Mouse (Mus musculus): ENCODE results near the gene Zfp128. TPM values are rescaled to one million over a fixed set of nuclear protein-coding genes. Genes with fewer than 3 reads are reported as not detected.
"Not testable (repeated sequence)": the region's sequence is repeated elsewhere in the genome, so short reads cannot be mapped to it uniquely, and the experiment has no call there.

Gene Zfp128
- polyA plus RNA-seq, 2 experiments = 0.39 to 0.49 TPM

GRCm38 (mm10) chr7:12927693-12928589 is 47.0 kb downstream of the Zfp128 start:
- WGBS (ENCODE audit: insufficient replicate concordance) = 5% methylated on average over 65 of the region's 65 CpGs
- H3K27me3 ChIP-seq (ENCODE audit: control insufficient read depth, insufficient read depth, low read length) = peaks cover 8% of the 10 kb centered on the region; the same call in 1 of the 2 replicates
- no peaks in the 10 kb centered on the region for H3K9me3 ChIP-seq (ENCODE audit: control insufficient read depth, low read length)
- no peak for TF ChIP-seq EP300 (IDR thresholded peaks at IDR 0.05; ENCODE audit: low read depth)
- no peak for TF ChIP-seq CTCF (IDR thresholded peaks at IDR 0.05; ENCODE audit: low read depth)
- H3K4me2 ChIP-seq (ENCODE audit: low read depth) = peak overlapping the region; percentile 53
- H3K27ac ChIP-seq = no peak overlapping the region
- H3K9ac ChIP-seq (replicated peaks) = no peak overlapping the region
- peaks cover 10 to 11% of the 10 kb centered on the region in 2 experiments for H3K4me1 ChIP-seq (replicated peaks; ENCODE audit: control insufficient read depth in 2 of 2, insufficient read depth in 2 of 2, low read length in 1 of 2)
- no peak for DNase-seq (ENCODE audit: low read depth in 3 of 3, low spot score in 3 of 3)
- peak; percentile 53 for ATAC-seq (ENCODE audit: insufficient read depth)
- peak overlapping the region in 1 of 2 experiments; percentile 28; a peak in 1 of 4 replicates for H3K4me3 ChIP-seq (ENCODE audit: insufficient read depth in 1 of 2, low read depth in 2 of 2, low read length in 2 of 2)
- H3K36me3 ChIP-seq (replicated peaks; ENCODE audit: control insufficient read depth, insufficient read depth, low read depth) = peaks cover 40% of the 10 kb centered on the region

DNA sequence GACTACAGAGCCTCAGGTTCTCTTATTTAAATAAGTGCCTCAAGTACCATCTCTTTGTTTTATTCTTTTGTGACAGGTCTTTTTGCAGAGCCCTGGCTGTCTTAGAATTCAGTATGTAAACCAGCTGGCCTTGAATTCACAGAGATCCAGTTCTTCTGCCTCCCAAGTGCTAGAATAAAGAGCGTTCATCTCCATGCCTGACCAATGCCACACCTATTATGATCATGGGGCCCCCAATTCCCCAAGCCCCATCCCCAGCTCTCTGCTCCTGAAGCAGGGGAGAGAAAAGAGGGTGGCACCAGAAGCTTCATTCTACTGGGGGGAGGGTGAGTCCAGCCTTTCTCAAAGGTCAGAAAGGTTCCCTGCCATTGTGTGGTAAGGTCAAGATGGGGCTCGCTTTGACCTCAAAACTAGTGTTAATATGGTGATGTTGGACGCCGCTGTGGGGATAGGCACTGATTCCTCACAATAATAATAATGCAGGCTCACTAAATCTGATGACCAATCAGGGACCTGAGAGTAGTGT is 52.7 kb downstream of the Zfp128 start:
- Histone ChIP-seq H3K4me2 (ENCODE audit: low read depth) (no peak overlapping the region), H3K4me1 (replicated peaks; ENCODE audit: control insufficient read depth in 2 of 2, insufficient read depth in 2 of 2, low read length in 1 of 2) (no peaks in the 10 kb centered on the region), H3K36me3 (replicated peaks; ENCODE audit: control insufficient read depth, insufficient read depth, low read depth) (no peaks in the 10 kb centered on the region), H3K27ac (no peak overlapping the region), H3K4me3 (ENCODE audit: insufficient read depth in 1 of 2, low read depth in 2 of 2, low read length in 2 of 2) (no peak overlapping the region), H3K27me3 (ENCODE audit: control insufficient read depth, insufficient read depth, low read length) (0 out of 2 replicates have a peak, but pooled peaks cover 2% of the 10 kb centered on the region), H3K9me3 (ENCODE audit: control insufficient read depth, low read length) (no peaks in the 10 kb centered on the region), H3K9ac (replicated peaks) (no peak overlapping the region)
- 76% methylated on average over 4 of the region's 4 CpGs for WGBS (ENCODE audit: insufficient replicate concordance)
- no peak for ATAC-seq (ENCODE audit: insufficient read depth)
- TF ChIP-seq EP300 (IDR thresholded peaks at IDR 0.05; ENCODE audit: low read depth) = no peak
- no peak for TF ChIP-seq CTCF (IDR thresholded peaks at IDR 0.05; ENCODE audit: low read depth)
- DNase-seq (ENCODE audit: low read depth in 3 of 3, low spot score in 3 of 3) = no peak

- Histone ChIP-seq H3K27ac (no peak overlapping the region), H3K9me3 (ENCODE audit: control insufficient read depth, low read length) (no peaks in the 10 kb centered on the region), H3K27me3 (ENCODE audit: control insufficient read depth, insufficient read depth, low read length) (no peaks in the 10 kb centered on the region), H3K9ac (replicated peaks) (no peak overlapping the region), H3K4me3 (ENCODE audit: insufficient read depth in 1 of 2, low read depth in 2 of 2, low read length in 2 of 2) (no peak overlapping the region), H3K36me3 (replicated peaks; ENCODE audit: control insufficient read depth, insufficient read depth, low read depth) (no peaks in the 10 kb centered on the region), H3K4me2 (ENCODE audit: low read depth) (no peak overlapping the region), H3K4me1 (replicated peaks; ENCODE audit: control insufficient read depth in 2 of 2, insufficient read depth in 2 of 2, low read length in 1 of 2) (no peaks in the 10 kb centered on the region)
- TF ChIP-seq EP300 (IDR thresholded peaks at IDR 0.05; ENCODE audit: low read depth) (no peak), CTCF (IDR thresholded peaks at IDR 0.05; ENCODE audit: low read depth) (no peak)
- WGBS (ENCODE audit: insufficient replicate concordance) = 26% methylated on average over 3 of the region's 3 CpGs
- DNase-seq (ENCODE audit: low read depth in 3 of 3, low spot score in 3 of 3) (no peak), ATAC-seq (ENCODE audit: insufficient read depth) (0 out of 2 replicates have a peak, but pooled peaks have one; percentile 24)
These were observed 53.8 kb downstream of the Zfp128 start for GRCm38 (mm10) chr7:12934808-12935207.

DNA sequence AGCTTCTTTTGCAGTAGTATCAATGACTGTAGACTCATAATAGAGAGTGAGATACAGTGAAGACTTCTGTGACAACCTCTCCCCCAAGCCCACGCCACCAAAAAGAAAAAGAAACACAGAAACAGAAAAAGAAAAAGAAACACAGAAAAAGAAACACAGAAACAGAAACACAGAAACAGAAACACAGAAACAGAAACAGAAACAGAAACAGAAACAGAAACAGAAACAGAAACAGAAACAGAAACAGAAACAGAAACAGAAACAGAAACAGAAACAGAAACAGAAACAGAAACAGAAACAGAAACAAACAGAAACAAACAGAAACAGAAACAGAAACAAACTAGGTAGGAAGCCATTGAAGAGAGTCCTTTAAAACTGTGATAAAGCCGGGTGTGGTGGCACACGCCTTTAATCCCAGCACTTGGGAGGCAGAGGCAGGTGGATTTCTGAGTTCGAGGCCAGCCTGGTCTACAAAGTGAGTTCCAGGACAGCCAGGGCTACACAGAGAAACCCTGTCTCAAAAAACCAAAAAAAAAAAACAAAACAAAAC is 56.4 kb downstream of the Zfp128 start:
- H3K27ac ChIP-seq; H3K4me3 ChIP-seq (ENCODE audit: insufficient read depth in 1 of 2, low read depth in 2 of 2, low read length in 2 of 2); H3K4me2 ChIP-seq (ENCODE audit: low read depth); H3K36me3 ChIP-seq (replicated peaks; ENCODE audit: control insufficient read depth, insufficient read depth, low read depth); H3K9me3 ChIP-seq (ENCODE audit: control insufficient read depth, low read length); H3K9ac ChIP-seq (replicated peaks); H3K27me3 ChIP-seq (ENCODE audit: control insufficient read depth, insufficient read depth, low read length); H3K4me1 ChIP-seq (replicated peaks; ENCODE audit: control insufficient read depth in 2 of 2, insufficient read depth in 2 of 2, low read length in 1 of 2); ATAC-seq (ENCODE audit: insufficient read depth); DNase-seq (ENCODE audit: low read depth in 3 of 3, low spot score in 3 of 3): not testable (repeated sequence)
- 65% methylated on average over 4 of the region's 4 CpGs for WGBS (ENCODE audit: insufficient replicate concordance)

- H3K27ac ChIP-seq = no peak overlapping the region
These were observed 59.6 kb downstream of the Zfp128 start for GRCm38 (mm10) chr7:12940599-12940998.

More at GRCm38 (mm10) chr7:12940599-12940998, 59.6 kb downstream of the Zfp128 start:
- ATAC-seq (ENCODE audit: insufficient read depth) (no peak), DNase-seq (ENCODE audit: low read depth in 3 of 3, low spot score in 3 of 3) (no peak)
- Histone ChIP-seq H3K9ac (replicated peaks) (no peak overlapping the region), H3K36me3 (replicated peaks; ENCODE audit: control insufficient read depth, insufficient read depth, low read depth) (no peaks in the 10 kb centered on the region), H3K4me1 (replicated peaks; ENCODE audit: control insufficient read depth in 2 of 2, insufficient read depth in 2 of 2, low read length in 1 of 2) (no peaks in the 10 kb centered on the region), H3K4me2 (ENCODE audit: low read depth) (no peak overlapping the region), H3K27me3 (ENCODE audit: control insufficient read depth, insufficient read depth, low read length) (no peaks in the 10 kb centered on the region), H3K4me3 (ENCODE audit: insufficient read depth in 1 of 2, low read depth in 2 of 2, low read length in 2 of 2) (no peak overlapping the region), H3K9me3 (ENCODE audit: control insufficient read depth, low read length) (no peaks in the 10 kb centered on the region)
- no peak for TF ChIP-seq EP300 (IDR thresholded peaks at IDR 0.05; ENCODE audit: low read depth)
- no peak for TF ChIP-seq CTCF (IDR thresholded peaks at IDR 0.05; ENCODE audit: low read depth)
- 66% methylated on average over 4 of the region's 4 CpGs for WGBS (ENCODE audit: insufficient replicate concordance)

Other genes with a start within 250 kb of the Zfp128 start
- not detected in 2 replicates for gene Vmn2r54, start 240.9 kb upstream of the Zfp128 start, polyA plus RNA-seq (2012; rRNA removed)
- gene Vmn2r54, start 240.9 kb upstream of the Zfp128 start, polyA plus RNA-seq (2014; fragmentation: Nextera tagmentation; extraction: Ambion mirVana) = not detected in 2 replicates
- not detected in 2 replicates for gene Vmn2r55, start 196.2 kb upstream of the Zfp128 start, polyA plus RNA-seq (2012; rRNA removed)
- gene Vmn2r55, start 196.2 kb upstream of the Zfp128 start, polyA plus RNA-seq (2014; fragmentation: Nextera tagmentation; extraction: Ambion mirVana) = not detected in 2 replicates
- not detected in 2 replicates for gene Vmn2r56, start 146.2 kb upstream of the Zfp128 start, polyA plus RNA-seq (2012; rRNA removed)
- gene Vmn2r56, start 146.2 kb upstream of the Zfp128 start, polyA plus RNA-seq (2014; fragmentation: Nextera tagmentation; extraction: Ambion mirVana) = not detected in 2 replicates
- 0.34 and 0.39 TPM in 2 replicates for gene Zscan18, start 77.5 kb upstream of the Zfp128 start, polyA plus RNA-seq (2012; rRNA removed)
- 0.16 and 0.37 TPM in 2 replicates for gene Zscan18, start 77.5 kb upstream of the Zfp128 start, polyA plus RNA-seq (2014; fragmentation: Nextera tagmentation; extraction: Ambion mirVana)
- 1.7 and 2.6 TPM in 2 replicates for gene Zfp329, start 62.3 kb upstream of the Zfp128 start, polyA plus RNA-seq (2012; rRNA removed)
- gene Zfp329, start 62.3 kb upstream of the Zfp128 start, polyA plus RNA-seq (2014; fragmentation: Nextera tagmentation; extraction: Ambion mirVana) = 1.4 and 1.5 TPM in 2 replicates
- gene Zfp110, start 46.4 kb upstream of the Zfp128 start, polyA plus RNA-seq (2012; rRNA removed) = 2.7 and 4.4 TPM in 2 replicates
- 8.5 and 12.0 TPM in 2 replicates for gene Zfp110, start 46.4 kb upstream of the Zfp128 start, polyA plus RNA-seq (2014; fragmentation: Nextera tagmentation; extraction: Ambion mirVana)
- gene Zscan22, start 16.6 kb downstream of the Zfp128 start, polyA plus RNA-seq (2012; rRNA removed) = 3.8 and 3.9 TPM in 2 replicates
- gene Zscan22, start 16.6 kb downstream of the Zfp128 start, polyA plus RNA-seq (2014; fragmentation: Nextera tagmentation; extraction: Ambion mirVana) = 3.9 and 5.1 TPM in 2 replicates
- 1,715 and 1,748 TPM in 2 replicates for gene Rps5, start 41.1 kb downstream of the Zfp128 start, polyA plus RNA-seq (2012; rRNA removed)
- gene Rps5, start 41.1 kb downstream of the Zfp128 start, polyA plus RNA-seq (2014; fragmentation: Nextera tagmentation; extraction: Ambion mirVana) = 863 and 876 TPM in 2 replicates
- gene Rnf225, start 46.2 kb downstream of the Zfp128 start, polyA plus RNA-seq (2012; rRNA removed) = 0.55 TPM in 2 replicates
- 0.09 and 0.15 TPM in 2 replicates for gene Rnf225, start 46.2 kb downstream of the Zfp128 start, polyA plus RNA-seq (2014; fragmentation: Nextera tagmentation; extraction: Ambion mirVana)
- gene Zfp324, start 84.7 kb downstream of the Zfp128 start, polyA plus RNA-seq (2012; rRNA removed) = 1.7 and 1.8 TPM in 2 replicates
- 2.0 and 2.4 TPM in 2 replicates for gene Zfp324, start 84.7 kb downstream of the Zfp128 start, polyA plus RNA-seq (2014; fragmentation: Nextera tagmentation; extraction: Ambion mirVana)
- 2.1 and 2.4 TPM in 2 replicates for gene Zfp446, start 96.7 kb downstream of the Zfp128 start, polyA plus RNA-seq (2012; rRNA removed)
- gene Zfp446, start 96.7 kb downstream of the Zfp128 start, polyA plus RNA-seq (2014; fragmentation: Nextera tagmentation; extraction: Ambion mirVana) = 0.93 and 1.1 TPM in 2 replicates
- gene Slc27a5, start 117.0 kb downstream of the Zfp128 start, polyA plus RNA-seq (2012; rRNA removed) = 4.9 and 7.7 TPM in 2 replicates
- gene Slc27a5, start 117.0 kb downstream of the Zfp128 start, polyA plus RNA-seq (2014; fragmentation: Nextera tagmentation; extraction: Ambion mirVana) = 10.1 and 10.7 TPM in 2 replicates
- 119 and 138 TPM in 2 replicates for gene Trim28, start 117.9 kb downstream of the Zfp128 start, polyA plus RNA-seq (2012; rRNA removed)
- 93.4 and 111 TPM in 2 replicates for gene Trim28, start 117.9 kb downstream of the Zfp128 start, polyA plus RNA-seq (2014; fragmentation: Nextera tagmentation; extraction: Ambion mirVana)
- 9.8 and 10.9 TPM in 2 replicates for gene Zbtb45, start 128.9 kb downstream of the Zfp128 start, polyA plus RNA-seq (2012; rRNA removed)
- gene Zbtb45, start 128.9 kb downstream of the Zfp128 start, polyA plus RNA-seq (2014; fragmentation: Nextera tagmentation; extraction: Ambion mirVana) = 10.5 and 13.4 TPM in 2 replicates
- gene Chmp2a, start 153.6 kb downstream of the Zfp128 start, polyA plus RNA-seq (2012; rRNA removed) = 42.5 and 92.3 TPM in 2 replicates
- 133 and 136 TPM in 2 replicates for gene Chmp2a, start 153.6 kb downstream of the Zfp128 start, polyA plus RNA-seq (2014; fragmentation: Nextera tagmentation; extraction: Ambion mirVana)
- gene Ube2m, start 157.1 kb downstream of the Zfp128 start, polyA plus RNA-seq (2012; rRNA removed) = 89.9 and 100 TPM in 2 replicates
- 80.7 and 92.2 TPM in 2 replicates for gene Ube2m, start 157.1 kb downstream of the Zfp128 start, polyA plus RNA-seq (2014; fragmentation: Nextera tagmentation; extraction: Ambion mirVana)
- 0.54 and 0.80 TPM in 2 replicates for gene Mzf1, start 173.6 kb downstream of the Zfp128 start, polyA plus RNA-seq (2012; rRNA removed)
- 0.14 and 0.27 TPM in 2 replicates for gene Mzf1, start 173.6 kb downstream of the Zfp128 start, polyA plus RNA-seq (2014; fragmentation: Nextera tagmentation; extraction: Ambion mirVana)
- not detected in 2 replicates for gene Vmn1r85, start 214.0 kb downstream of the Zfp128 start, polyA plus RNA-seq (2012; rRNA removed)
- not detected in 2 replicates for gene Vmn1r85, start 214.0 kb downstream of the Zfp128 start, polyA plus RNA-seq (2014; fragmentation: Nextera tagmentation; extraction: Ambion mirVana)
- gene Vmn1r86, start 238.7 kb downstream of the Zfp128 start, polyA plus RNA-seq (2012; rRNA removed) = not detected in 2 replicates
- gene Vmn1r86, start 238.7 kb downstream of the Zfp128 start, polyA plus RNA-seq (2014; fragmentation: Nextera tagmentation; extraction: Ambion mirVana) = not detected in 2 replicates

Measured in liver, embryonic 14.5 days (tissue).